Mouse (Mus musculus) stomach, embryonic 16.5 days (tissue): Measurements from ENCODE around the gene Hba-a2. TPM values are rescaled to one million over a fixed set of nuclear protein-coding genes. Genes with fewer than 3 reads are reported as not detected.

Experiments
- ATAC-seq: fragments of 200-750 bp; cut with Nextera tagmentation; 2 replicates; pipeline ENCODE4 v1.8.0; 2017; ENCODE audit warnings: moderate number of reproducible peaks, moderate TSS enrichment; ENCODE audit not compliant: insufficient read depth, low FRiP score
- H3K27ac ChIP-seq: fragments of 300-500 bp; sonication (generic); 2 replicates; pipeline ENCODE4 v1.5.1; 2014; ENCODE audit warnings: low read length
- H3K27me3 ChIP-seq: fragments of 300-500 bp; sonication (generic); 2 replicates; pipeline ENCODE4 v1.6.1; 2014; ENCODE audit warnings: low read length, control low read depth, mixed read lengths; ENCODE audit not compliant: control insufficient read depth, insufficient read depth
- H3K36me3 ChIP-seq: fragments of 300-500 bp; sonication (generic); 2 replicates; pipeline ENCODE4 v1.6.1; 2014; ENCODE audit warnings: low read length; ENCODE audit not compliant: control insufficient read depth, insufficient read depth
- H3K4me1 ChIP-seq: fragments of 300-500 bp; sonication (generic); 2 replicates; pipeline ENCODE4 v1.6.1; 2014; ENCODE audit warnings: low read length, control low read depth, mixed read lengths; ENCODE audit not compliant: control insufficient read depth, insufficient read depth
- H3K4me2 ChIP-seq: fragments of 300-500 bp; sonication (generic); 2 replicates; pipeline ENCODE4 v1.6.1; 2014; ENCODE audit warnings: low read depth, low read length, mixed read lengths
- H3K4me3 ChIP-seq: fragments of 300-500 bp; sonication (generic); replicated peaks from 2 replicates; pipeline ENCODE4 v1.5.1; 2014; ENCODE audit warnings: mild to moderate bottlenecking, low read length
- H3K9ac ChIP-seq: fragments of 300-500 bp; sonication (generic); 2 replicates; pipeline ENCODE4 v1.6.1; 2014; ENCODE audit warnings: low read length
- H3K9me3 ChIP-seq: fragments of 300-500 bp; sonication (generic); replicated peaks from 2 replicates; pipeline ENCODE4 v1.6.1; 2016; ENCODE audit warnings: low read length, control low read depth; ENCODE audit not compliant: control insufficient read depth
- WGBS: fragments of 180-500 bp; shearing (Covaris S2); extraction: QIAGEN DNeasy Blood & Tissue Kit; methylation state at CpG from one replicate; pipeline ENCODE4 v1.1.7; 2014; 5-methylcytosine and 5-hydroxymethylcytosine counted together
- polyA plus RNA-seq: library from polyadenylated mRNA; unstranded; fragments of >200 nt; fragmentation: Nextera tagmentation; extraction: Ambion mirVana; gene quantifications from 2 replicates; pipeline ENCODE4 v1.2.1, GENCODE M21; 2015

The Hba-a2 gene
- polyA plus RNA-seq, 1 experiment from 2014 or later, result 13,964 TPM

DNA sequence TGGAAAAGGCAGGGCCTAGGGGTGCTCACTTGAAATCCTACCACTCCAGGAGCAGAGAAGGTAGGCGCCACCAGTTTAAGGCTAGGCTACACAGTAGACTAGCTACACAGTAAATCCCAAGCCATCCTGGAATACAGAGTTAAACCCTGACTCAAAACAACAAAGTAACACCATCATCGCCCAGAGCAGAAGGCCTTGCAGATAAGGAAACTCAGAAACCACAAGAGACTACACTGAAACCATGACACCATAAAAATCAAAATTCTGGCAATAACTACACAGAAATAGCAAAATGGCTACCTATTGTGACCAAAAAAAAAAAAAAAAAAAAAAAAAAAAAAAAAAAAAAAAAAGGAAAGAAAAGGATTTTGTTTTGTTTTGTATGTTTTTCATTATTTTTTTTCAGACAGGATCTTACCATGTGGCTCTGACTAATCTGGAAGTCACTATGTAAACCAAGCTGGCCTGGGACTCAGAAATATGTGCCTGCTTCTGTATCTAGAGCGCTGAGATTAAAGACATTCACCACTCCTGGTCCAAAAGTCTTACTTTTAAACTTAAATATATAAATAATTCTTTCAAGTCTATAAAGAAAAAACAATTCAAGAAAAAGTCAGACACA, 31.1 kb upstream of the Hba-a2 start:
- H3K27ac ChIP-seq, result no peak overlapping the region

DNA sequence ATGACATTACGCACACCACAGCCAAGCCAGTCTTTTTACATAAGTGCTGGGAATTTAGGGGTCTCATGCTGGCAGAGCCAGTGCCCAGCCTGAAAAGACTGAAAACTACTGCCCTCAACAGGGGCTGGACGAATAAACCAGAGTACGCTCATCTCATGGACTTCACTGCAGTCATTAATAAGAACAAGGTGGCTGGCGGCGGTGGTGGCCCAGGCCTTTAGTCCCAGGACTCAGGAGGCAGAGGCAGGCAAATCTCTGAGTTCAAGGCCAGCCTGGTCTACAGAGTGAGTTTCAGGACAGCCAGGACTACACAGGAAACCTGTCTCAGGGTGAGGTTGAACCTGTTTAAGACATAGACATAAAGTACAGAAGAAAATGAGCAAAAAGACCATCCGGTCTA, 30.1 kb upstream of the Hba-a2 start:
- no peak overlapping the region for H3K4me2 ChIP-seq
- H3K27ac ChIP-seq, result no peak overlapping the region
- peaks cover 16% of the 10 kb centered on the region; the same call in 1 of the 2 replicates for H3K4me1 ChIP-seq
- H3K4me3 ChIP-seq, result no peak overlapping the region
- H3K27me3 ChIP-seq, result no peaks in the 10 kb centered on the region
- 91% methylated on average over 6 of the region's 6 CpGs for WGBS
- H3K36me3 ChIP-seq, result 0 out of 2 replicates have a peak, but pooled peaks cover 4% of the 10 kb centered on the region
- H3K9me3 ChIP-seq, result no peaks in the 10 kb centered on the region
- no peak overlapping the region for H3K9ac ChIP-seq
- no peak for ATAC-seq

More for the DNA sequence above, 31.1 kb upstream of the Hba-a2 start:
- 92% methylated on average over 3 of the region's 3 CpGs for WGBS
- Histone ChIP-seq H3K9ac (no peak overlapping the region), H3K36me3 (0 out of 2 replicates have a peak, but pooled peaks cover 4% of the 10 kb centered on the region), H3K4me2 (no peak overlapping the region), H3K4me3 (no peak overlapping the region), H3K27me3 (no peaks in the 10 kb centered on the region), H3K4me1 (peaks cover 16% of the 10 kb centered on the region; the same call in 1 of the 2 replicates), H3K9me3 (no peaks in the 10 kb centered on the region)
- ATAC-seq, result no peak

- ATAC-seq, result peak; percentile 0; the same call in 1 of the 2 replicates
- 15% methylated on average over 6 of the region's 6 CpGs for WGBS
- H3K9me3 ChIP-seq, result no peaks in the 10 kb centered on the region
Observed at GRCm38 (mm10) chr11:32266776-32267175, 29.5 kb upstream of the Hba-a2 start.

DNA sequence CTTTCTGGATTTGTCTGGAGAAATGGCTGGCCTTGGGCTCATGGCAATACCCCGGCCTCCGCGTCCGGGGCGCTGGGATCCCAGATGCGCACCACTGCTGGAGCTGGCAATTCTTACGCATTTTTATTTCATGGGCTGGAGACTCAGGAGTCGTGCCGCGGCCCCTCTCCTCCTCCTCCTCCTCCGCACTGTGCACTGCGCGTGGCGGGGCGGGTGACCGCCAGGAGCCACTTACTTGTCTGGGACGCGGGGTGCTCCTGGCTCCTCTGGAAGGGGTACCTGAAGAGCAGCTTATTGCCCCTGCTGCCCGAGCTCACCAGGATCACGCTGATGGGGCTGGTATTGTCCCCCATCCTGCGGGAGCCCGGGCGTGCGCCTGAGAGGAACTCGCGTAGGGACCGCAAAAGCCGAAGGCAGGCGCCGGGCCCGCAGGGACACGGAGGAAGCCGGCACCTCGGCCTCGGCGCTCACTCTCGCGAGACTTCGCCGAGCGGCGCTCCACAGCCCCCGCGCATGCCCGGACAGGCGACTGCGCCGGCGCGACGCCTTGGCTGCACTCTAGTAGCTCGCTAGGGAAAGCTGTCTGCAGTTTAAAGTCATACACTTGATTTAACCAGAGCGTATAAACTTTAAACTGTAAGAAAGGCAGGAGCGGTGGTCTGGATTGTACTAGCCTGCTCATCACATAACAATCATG, 29.0 kb upstream of the Hba-a2 start, which contains the start of gene Nprl3:
Gene Nprl3, minus strand, starts transcription at position 520 of the 697 bp plus-strand sequence.
- peak within 1 kb of the TSS; percentile 87 for H3K27ac ChIP-seq

More at GRCm38 (mm10) chr11:32266776-32267175, 29.5 kb upstream of the Hba-a2 start:
- Histone ChIP-seq H3K27ac (peak overlapping the region; percentile 87), H3K27me3 (no peaks in the 10 kb centered on the region), H3K4me3 (peak overlapping the region; percentile 54), H3K36me3 (0 out of 2 replicates have a peak, but pooled peaks cover 4% of the 10 kb centered on the region), H3K4me1 (peaks cover 16% of the 10 kb centered on the region; the same call in 1 of the 2 replicates), H3K9ac (peak overlapping the region; percentile 78), H3K4me2 (peak overlapping the region; percentile 61)

DNA sequence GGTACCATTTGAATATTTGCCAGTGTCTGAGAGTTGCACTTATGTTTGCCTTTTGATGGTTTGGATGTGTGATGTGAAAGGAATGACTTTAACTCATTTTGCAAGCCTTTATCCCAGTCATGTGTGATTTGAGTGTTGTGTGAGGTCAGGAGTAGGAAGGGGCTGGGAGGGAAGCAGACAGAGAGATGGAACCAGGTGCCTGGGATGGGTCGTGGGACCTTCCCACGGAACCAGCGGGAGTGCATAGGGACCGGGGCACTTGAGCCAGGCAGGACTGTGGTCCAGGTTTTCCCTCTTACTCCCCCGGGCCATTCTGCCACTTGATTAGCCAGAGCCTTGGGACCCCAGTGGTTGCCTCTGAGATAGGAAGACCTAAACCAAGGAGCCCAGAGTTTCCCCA, 28.3 kb upstream of the Hba-a2 start:
- Histone ChIP-seq H3K27me3 (no peaks in the 10 kb centered on the region), H3K27ac (peak overlapping the region; percentile 60), H3K36me3 (no peaks in the 10 kb centered on the region), H3K4me3 (peak overlapping the region; percentile 54), H3K9me3 (no peaks in the 10 kb centered on the region), H3K4me2 (peak overlapping the region; percentile 61), H3K9ac (peak overlapping the region; percentile 78), H3K4me1 (peaks cover 13% of the 10 kb centered on the region; the same call in 1 of the 2 replicates)
- 29% methylated on average over 5 of the region's 5 CpGs for WGBS
- no peak for ATAC-seq

More for the DNA sequence above, 29.0 kb upstream of the Hba-a2 start, which contains the start of gene Nprl3:
- H3K27me3 ChIP-seq, result no peaks in the 10 kb centered on the region
- peak within 1 kb of the TSS; percentile 78 for H3K9ac ChIP-seq
- H3K4me2 ChIP-seq, result peak within 1 kb of the TSS; percentile 61
- peak within 1 kb of the TSS; percentile 54 for H3K4me3 ChIP-seq
- peak; percentile 98 for ATAC-seq
- H3K36me3 ChIP-seq, result 0 out of 2 replicates have a peak, but pooled peaks cover 4% of the 10 kb centered on the region
- peaks cover 16% of the 10 kb centered on the region; the same call in 1 of the 2 replicates for H3K4me1 ChIP-seq
- WGBS, result 0% methylated on average over 54 of the region's 54 CpGs
- H3K9me3 ChIP-seq, result no peaks in the 10 kb centered on the region

GRCm38 (mm10) chr11:32268952-32269351, 27.3 kb upstream of the Hba-a2 start:
- no peaks in the 10 kb centered on the region for H3K27me3 ChIP-seq
- H3K9me3 ChIP-seq, result no peaks in the 10 kb centered on the region
- no peak overlapping the region for H3K27ac ChIP-seq
- peak; percentile 63; the same call in 1 of the 2 replicates for ATAC-seq
- no peaks in the 10 kb centered on the region for H3K36me3 ChIP-seq
- H3K9ac ChIP-seq, result no peak overlapping the region
- no peak overlapping the region for H3K4me3 ChIP-seq
- H3K4me1 ChIP-seq, result peaks cover 13% of the 10 kb centered on the region; the same call in 1 of the 2 replicates
- H3K4me2 ChIP-seq, result no peak overlapping the region
- 73% methylated on average over 5 of the region's 5 CpGs for WGBS

DNA sequence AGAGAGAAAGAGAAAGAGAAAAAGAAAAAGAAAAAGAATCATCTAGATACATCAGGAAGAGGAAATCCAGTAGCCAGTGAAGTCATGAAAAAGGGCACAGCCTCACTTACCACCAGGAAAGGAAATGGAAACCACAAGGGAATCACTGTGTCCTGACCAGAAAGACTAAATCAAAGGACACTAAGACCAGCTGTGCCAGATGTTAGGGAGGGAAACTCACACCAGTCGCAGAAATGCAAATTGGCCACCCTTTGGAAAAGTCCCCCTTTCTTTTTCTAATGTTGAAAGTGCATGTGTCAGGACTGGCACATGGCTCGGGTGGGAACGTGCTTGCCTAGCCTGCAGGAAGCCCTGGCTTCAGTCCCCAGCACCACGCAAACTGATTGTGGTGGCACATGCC, 25.1 kb upstream of the Hba-a2 start:
- no peak for ATAC-seq
- Histone ChIP-seq H3K4me1 (peaks cover 9% of the 10 kb centered on the region; the same call in 1 of the 2 replicates), H3K27ac (no peak overlapping the region), H3K4me2 (no peak overlapping the region), H3K4me3 (no peak overlapping the region), H3K9me3 (no peaks in the 10 kb centered on the region), H3K27me3 (no peaks in the 10 kb centered on the region), H3K36me3 (no peaks in the 10 kb centered on the region), H3K9ac (no peak overlapping the region)
- WGBS, result 35% methylated on average over 4 of the region's 4 CpGs

- WGBS, result 79% methylated on average over 3 of the region's 3 CpGs
- H3K27me3 ChIP-seq, result no peaks in the 10 kb centered on the region
- no peak within 1 kb of the TSS for H3K27ac ChIP-seq
- H3K4me1 ChIP-seq, result no peaks in the 10 kb centered on the region
- no peak within 1 kb of the TSS for H3K4me3 ChIP-seq
- H3K9me3 ChIP-seq, result no peaks in the 10 kb centered on the region
- no peak for ATAC-seq
- H3K36me3 ChIP-seq, result no peaks in the 10 kb centered on the region
- H3K4me2 ChIP-seq, result no peak within 1 kb of the TSS
- H3K9ac ChIP-seq, result no peak within 1 kb of the TSS
Observed at GRCm38 (mm10) chr11:32276347-32276746, 19.9 kb upstream of the Hba-a2 start, which contains the start of gene Hba-x. TSS of gene Hba-x (plus strand) at chr11:32276400.
